Mouse (Mus musculus) MEL (cell line): ENCODE measurements around the gene Surf2. TPM values are rescaled to one million over a fixed set of nuclear protein-coding genes. Genes with fewer than 3 reads are reported as not detected.

Experiments
- DNase-seq: peaks from one replicate; pipeline ENCODE4 v3.0.0; 2011; ENCODE audit warnings: low read depth, low spot score
- H3K27ac ChIP-seq: 2 replicates; pipeline ENCODE4 v1.5.1; 2012; ENCODE audit warnings: low read depth, mild to moderate bottlenecking, control low read depth, low read length, moderate library complexity; ENCODE audit not compliant: control insufficient read depth
- H3K27me3 ChIP-seq, 2 experiments: fragments of 150-350 bp in 1 of 2; sonication (generic) in 1 of 2; 2 replicates each; pipeline ENCODE4 v1.6.1; 2012; ENCODE audit warnings: low read length in 2 of 2, mild to moderate bottlenecking in 2 of 2, improper control_type of control experiment in 1 of 2, moderate library complexity in 1 of 2; ENCODE audit not compliant: insufficient read depth in 2 of 2, control insufficient read depth in 1 of 2
- H3K36me3 ChIP-seq, 2 experiments: 2 replicates each; pipeline ENCODE4 v1.6.1; 2012 to 2014; ENCODE audit warnings: low read length in 2 of 2, improper control_type of control experiment in 1 of 2, inconsistent platforms in 1 of 2, mild to moderate bottlenecking in 1 of 2; ENCODE audit not compliant: insufficient read depth in 2 of 2, control insufficient read depth in 1 of 2
- H3K4me1 ChIP-seq, 2 experiments: fragments of 150-350 bp in 1 of 2; sonication (generic) in 1 of 2; 2 replicates each; pipeline ENCODE4 v1.6.1; 2012; ENCODE audit warnings: low read length in 2 of 2, improper control_type of control experiment in 1 of 2, mild to moderate bottlenecking in 1 of 2; ENCODE audit not compliant: insufficient read depth in 2 of 2, control insufficient read depth in 1 of 2
- H3K4me3 ChIP-seq, 2 experiments: fragments of 150-350 bp in 1 of 2; sonication (generic) in 1 of 2; 2 replicates each; pipeline ENCODE4 v1.5.1; 2012; ENCODE audit warnings: low read depth in 2 of 2, low read length in 2 of 2, mild to moderate bottlenecking in 2 of 2, moderate library complexity in 2 of 2, control low read depth in 1 of 2, improper control_type of control experiment in 1 of 2; ENCODE audit not compliant: control insufficient read depth in 1 of 2, insufficient read depth in 1 of 2
- H3K79me2 ChIP-seq: 2 replicates; pipeline ENCODE4 v1.6.1; 2012; ENCODE audit warnings: mild to moderate bottlenecking, low read length, moderate library complexity; ENCODE audit not compliant: control insufficient read depth, poor library complexity, insufficient read depth
- H3K9ac ChIP-seq: 2 replicates; pipeline ENCODE4 v1.6.1; 2012; ENCODE audit warnings: low read depth, mild to moderate bottlenecking, control low read depth, low read length, moderate library complexity; ENCODE audit not compliant: control insufficient read depth, poor library complexity, severe bottlenecking
- H3K9me3 ChIP-seq: fragments of 150-350 bp; sonication (generic); replicated peaks from 2 replicates; pipeline ENCODE4 v1.6.1; 2012; ENCODE audit warnings: mild to moderate bottlenecking, low read length, improper control_type of control experiment, moderate library complexity; ENCODE audit not compliant: insufficient read depth
- CHD1 ChIP-seq: IDR thresholded peaks from 2 replicates; pipeline ENCODE4 v1.6.1; 2012; ENCODE audit warnings: low read depth, mild to moderate bottlenecking, inconsistent platforms, low read length, improper control_type of control experiment
- CHD2 ChIP-seq: IDR thresholded peaks from 2 replicates; pipeline ENCODE4 v1.6.1; 2011; ENCODE audit warnings: low read length, improper control_type of control experiment
- CTCF ChIP-seq, 3 experiments: IDR thresholded peaks in 2 of 3; conservative IDR thresholded peaks in 1 of 3; 2 replicates each; pipeline ENCODE4 v1.5.1; 2011 to 2012; ENCODE audit warnings: low read length in 3 of 3, low read depth in 2 of 3, mild to moderate bottlenecking in 2 of 3, improper control_type of control experiment in 1 of 3, inconsistent platforms in 1 of 3, mixed read lengths in 1 of 3, moderate library complexity in 1 of 3; ENCODE audit not compliant: control insufficient read depth in 1 of 3, insufficient read depth in 1 of 3, poor library complexity in 1 of 3, severe bottlenecking in 1 of 3
- E2F4 ChIP-seq: IDR thresholded peaks from 2 replicates; pipeline ENCODE4 v1.6.1; 2011; ENCODE audit warnings: low read depth, low read length, improper control_type of control experiment, borderline replicate concordance
- ELF1 ChIP-seq: IDR thresholded peaks from 2 replicates; pipeline ENCODE4 v1.6.1; 2014; ENCODE audit warnings: low read depth, mild to moderate bottlenecking, inconsistent platforms, low read length, improper control_type of control experiment, moderate library complexity
- EP300 ChIP-seq, 2 experiments: IDR thresholded peaks; 2 replicates each; pipeline ENCODE4 v1.6.1; 2011; ENCODE audit warnings: improper control_type of control experiment in 2 of 2, low read length in 2 of 2, low read depth in 1 of 2, mild to moderate bottlenecking in 1 of 2
- ETS1 ChIP-seq: IDR thresholded peaks from 2 replicates; pipeline ENCODE4 v1.6.1; 2012; ENCODE audit warnings: low read depth, mild to moderate bottlenecking, inconsistent platforms, low read length, improper control_type of control experiment, moderate library complexity
- GABPA ChIP-seq: IDR thresholded peaks from 2 replicates; pipeline ENCODE4 v1.6.1; 2012; ENCODE audit warnings: low read depth, mild to moderate bottlenecking, inconsistent platforms, low read length, improper control_type of control experiment, moderate library complexity
- GATA1 ChIP-seq: IDR thresholded peaks from 2 replicates; pipeline ENCODE4 v1.6.1; 2011; ENCODE audit warnings: low read depth, low read length, improper control_type of control experiment
- HCFC1 ChIP-seq: IDR thresholded peaks from 2 replicates; pipeline ENCODE4 v1.6.1; 2012; ENCODE audit warnings: low read depth, mild to moderate bottlenecking, inconsistent platforms, low read length, improper control_type of control experiment, moderate library complexity
- JUND ChIP-seq: IDR thresholded peaks from 2 replicates; pipeline ENCODE4 v1.6.1; 2011; ENCODE audit warnings: low read depth, mild to moderate bottlenecking, improper control_type of control experiment, low read length
- KAT2A ChIP-seq: conservative IDR thresholded peaks from 2 replicates; pipeline ENCODE4 v1.6.1; 2012; ENCODE audit warnings: low read depth, low read length, improper control_type of control experiment, inconsistent platforms
- MAX ChIP-seq: IDR thresholded peaks from 2 replicates; pipeline ENCODE4 v1.6.1; 2011; ENCODE audit warnings: low read length, improper control_type of control experiment
- MAZ ChIP-seq: IDR thresholded peaks from 2 replicates; pipeline ENCODE4 v1.6.1; 2012; ENCODE audit warnings: low read depth, mild to moderate bottlenecking, inconsistent platforms, low read length, improper control_type of control experiment
- MXI1 ChIP-seq: IDR thresholded peaks from 2 replicates; pipeline ENCODE4 v1.6.1; 2011; ENCODE audit warnings: mild to moderate bottlenecking, low read depth, low read length, improper control_type of control experiment
- MYB ChIP-seq: IDR thresholded peaks from 2 replicates; pipeline ENCODE4 v1.6.1; 2011; ENCODE audit warnings: mild to moderate bottlenecking, low read depth, low read length, improper control_type of control experiment
- MYC ChIP-seq: IDR thresholded peaks from 2 replicates; pipeline ENCODE4 v1.6.1; 2011; ENCODE audit warnings: low read depth, mild to moderate bottlenecking, low read length, improper control_type of control experiment, moderate library complexity
- NELFE ChIP-seq: IDR thresholded peaks from 2 replicates; pipeline ENCODE4 v1.6.1; 2011; ENCODE audit warnings: low read depth, low read length, improper control_type of control experiment
- POLR2A ChIP-seq, 2 experiments: IDR thresholded peaks; 2 replicates each; pipeline ENCODE4 v1.6.1; 2011 to 2012; ENCODE audit warnings: low read length in 2 of 2, mild to moderate bottlenecking in 2 of 2, control low read depth in 1 of 2, improper control_type of control experiment in 1 of 2, low read depth in 1 of 2, moderate library complexity in 1 of 2; ENCODE audit not compliant: control insufficient read depth in 1 of 2, insufficient read depth in 1 of 2, poor library complexity in 1 of 2
- POLR2AphosphoS2 ChIP-seq: IDR thresholded peaks from 2 replicates; pipeline ENCODE4 v1.6.1; 2011; ENCODE audit warnings: low read length, improper control_type of control experiment
- RCOR1 ChIP-seq: IDR thresholded peaks from 2 replicates; pipeline ENCODE4 v1.6.1; 2012; ENCODE audit warnings: low read depth, mild to moderate bottlenecking, inconsistent platforms, low read length, improper control_type of control experiment
- SIN3A ChIP-seq: IDR thresholded peaks from 2 replicates; pipeline ENCODE4 v1.6.1; 2012; ENCODE audit warnings: low read length, improper control_type of control experiment, inconsistent platforms
- SMC3 ChIP-seq: IDR thresholded peaks from 2 replicates; pipeline ENCODE4 v1.6.1; 2011; ENCODE audit warnings: low read depth, low read length, improper control_type of control experiment
- TBP ChIP-seq: IDR thresholded peaks from 2 replicates; pipeline ENCODE4 v1.8.0; 2011; ENCODE audit warnings: low read depth, low read length, improper control_type of control experiment
- UBTF ChIP-seq: IDR thresholded peaks from 2 replicates; pipeline ENCODE4 v1.6.1; 2012; ENCODE audit warnings: low read depth, mild to moderate bottlenecking, inconsistent platforms, low read length, improper control_type of control experiment, moderate library complexity, borderline replicate concordance; ENCODE audit not compliant: insufficient read depth
- ZC3H11A ChIP-seq: IDR thresholded peaks from 2 replicates; pipeline ENCODE4 v1.6.1; 2012; ENCODE audit warnings: low read depth, mild to moderate bottlenecking, inconsistent platforms, low read length, improper control_type of control experiment
- ZNF384 ChIP-seq: IDR thresholded peaks from 2 replicates; pipeline ENCODE4 v1.6.1; 2012; ENCODE audit warnings: low read depth, mild to moderate bottlenecking, inconsistent platforms, low read length, improper control_type of control experiment
- polyA plus RNA-seq, 2 experiments: library from polyadenylated mRNA; stranded (reverse) in 1 of 2; unstranded in 1 of 2; fragments of >175 nt in 1 of 2; fragments of >200 nt in 1 of 2; gene quantifications; 2 replicates each; pipeline versions ENCODE4 v1.2.1 to v1.2.4; 2012; ENCODE audit warnings: low replicate concordance in 2 of 2, low read depth in 1 of 2; ENCODE audit not compliant: insufficient read length in 2 of 2, insufficient read depth in 1 of 2, missing spikeins in 1 of 2
- total RNA-seq: library from RNA; depleted of rRNA; stranded (reverse); fragments of 300-350 nt; gene quantifications from 2 replicates; pipeline ENCODE4 v1.2.3, GENCODE M21; 2012

The Surf2 gene
- total and polyA plus RNA-seq, 3 experiments = 63.1 to 84.8 TPM; not detected in 1

- Histone ChIP-seq H3K9ac (peak overlapping the region; percentile 87), H3K4me3 (peak overlapping the region; percentile 70 to 76), H3K27ac (peak overlapping the region; percentile 65), H3K27me3 (no peaks in the 10 kb centered on the region), H3K4me1 (peaks cover 2 to 11% of the 10 kb centered on the region in 2 experiments; a peak in 3 of 4 replicates), H3K36me3 (peaks cover 5 to 20% of the 10 kb centered on the region in 2 experiments; a peak in 3 of 4 replicates), H3K79me2 (peaks cover 58% of the 10 kb centered on the region), H3K9me3 (no peaks in the 10 kb centered on the region)
- TF ChIP-seq SMC3 = peak; percentile 30; the same call in 1 of the 2 replicates
- no peak for TF ChIP-seq UBTF
- peak; percentile 7 to 57 (median 32); a peak in 4 of 6 replicates for TF ChIP-seq CTCF (IDR thresholded peaks at IDR 0.05 in 2 of 3, conservative IDR thresholded peaks at IDR 0.05 in 1 of 3; ENCODE audit: control insufficient read depth in 1 of 3, insufficient read depth in 1 of 3, low read depth in 2 of 3, low read length in 3 of 3, poor library complexity in 1 of 3, severe bottlenecking in 1 of 3)
- TF ChIP-seq E2F4 = no peak
- TF ChIP-seq ELF1 = no peak
- no peak for TF ChIP-seq MAX
- TF ChIP-seq KAT2A = no peak
- no peak for TF ChIP-seq RCOR1
- no peak for TF ChIP-seq ETS1
- TF ChIP-seq POLR2A (IDR thresholded peaks at IDR 0.05; ENCODE audit: control insufficient read depth in 1 of 2, insufficient read depth in 1 of 2, low read depth in 1 of 2, low read length in 2 of 2, poor library complexity in 1 of 2) = no peak
- no peak for TF ChIP-seq GABPA
- no peak for TF ChIP-seq CHD1
- no peak for TF ChIP-seq MYB
- no peak for TF ChIP-seq TBP
- no peak for TF ChIP-seq ZC3H11A
- peak; percentile 89 for TF ChIP-seq MYC
- TF ChIP-seq MXI1 = peak; percentile 55; the same call in 1 of the 2 replicates
- DNase-seq = no peak
Observed at GRCm38 (mm10) chr2:26909387-26909784, 6.8 kb upstream of the Surf2 start.

GRCm38 (mm10) chr2:26910124-26910993 lies 5.8 kb upstream of the Surf2 start, which contains the start of the genes Med22 and Rpl7a:
Gene Med22, minus strand, starts transcription at chr2:26910677.
Gene Rpl7a, plus strand, starts transcription at chr2:26910764.
- Histone ChIP-seq H3K36me3 (peaks cover 5 to 24% of the 10 kb centered on the region in 2 experiments; a peak in 3 of 4 replicates), H3K4me3 (peak within 1 kb of the TSS; percentile 76 to 78), H3K79me2 (peaks cover 65% of the 10 kb centered on the region), H3K4me1 (peaks cover 2 to 14% of the 10 kb centered on the region in 2 experiments; a peak in 3 of 4 replicates), H3K27me3 (no peaks in the 10 kb centered on the region), H3K27ac (peak within 1 kb of the TSS; percentile 71), H3K9ac (peak within 1 kb of the TSS; percentile 87), H3K9me3 (no peaks in the 10 kb centered on the region)
- peak; percentile 98 for DNase-seq
- peak; percentile 97 for TF ChIP-seq POLR2AphosphoS2
- TF ChIP-seq E2F4 = no peak
- TF ChIP-seq JUND = no peak
- no peak for TF ChIP-seq GATA1
- TF ChIP-seq ETS1 = no peak
- 0 out of 2 replicates have a peak, but pooled peaks have one; percentile 22 for TF ChIP-seq ELF1
- TF ChIP-seq ZC3H11A = no peak
- TF ChIP-seq SMC3 = no peak
- peak; percentile 90; the same call in 1 of the 2 replicates for TF ChIP-seq MYC
- TF ChIP-seq EP300 (IDR thresholded peaks at IDR 0.05; ENCODE audit: low read depth in 1 of 2, low read length in 2 of 2) = no peak
- peak; percentile 98 for TF ChIP-seq CHD2
- peak; percentile 71 for TF ChIP-seq SIN3A
- TF ChIP-seq TBP = peak; percentile 97
- peak; percentile 41; the same call in 1 of the 2 replicates for TF ChIP-seq MAX
- TF ChIP-seq HCFC1 = peak; percentile 89
- TF ChIP-seq MYB = no peak
- TF ChIP-seq CHD1 = no peak; the same call in 1 of the 2 replicates
- TF ChIP-seq CTCF (IDR thresholded peaks at IDR 0.05 in 2 of 3, conservative IDR thresholded peaks at IDR 0.05 in 1 of 3; ENCODE audit: control insufficient read depth in 1 of 3, insufficient read depth in 1 of 3, low read depth in 2 of 3, low read length in 3 of 3, poor library complexity in 1 of 3, severe bottlenecking in 1 of 3) = no peak
- no peak for TF ChIP-seq GABPA
- TF ChIP-seq MAZ = no peak; the same call in 1 of the 2 replicates
- TF ChIP-seq MXI1 = peak; percentile 69
- TF ChIP-seq ZNF384 = no peak
- TF ChIP-seq NELFE = peak; percentile 98
